Mouse (Mus musculus) kidney, adult 9 months (tissue): ENCODE results near the gene Glp2r.

Experiments used
- DNase-seq: peaks from one replicate; pipeline ENCODE4 v3.0.0; 2022

Glp2r gene

DNA sequence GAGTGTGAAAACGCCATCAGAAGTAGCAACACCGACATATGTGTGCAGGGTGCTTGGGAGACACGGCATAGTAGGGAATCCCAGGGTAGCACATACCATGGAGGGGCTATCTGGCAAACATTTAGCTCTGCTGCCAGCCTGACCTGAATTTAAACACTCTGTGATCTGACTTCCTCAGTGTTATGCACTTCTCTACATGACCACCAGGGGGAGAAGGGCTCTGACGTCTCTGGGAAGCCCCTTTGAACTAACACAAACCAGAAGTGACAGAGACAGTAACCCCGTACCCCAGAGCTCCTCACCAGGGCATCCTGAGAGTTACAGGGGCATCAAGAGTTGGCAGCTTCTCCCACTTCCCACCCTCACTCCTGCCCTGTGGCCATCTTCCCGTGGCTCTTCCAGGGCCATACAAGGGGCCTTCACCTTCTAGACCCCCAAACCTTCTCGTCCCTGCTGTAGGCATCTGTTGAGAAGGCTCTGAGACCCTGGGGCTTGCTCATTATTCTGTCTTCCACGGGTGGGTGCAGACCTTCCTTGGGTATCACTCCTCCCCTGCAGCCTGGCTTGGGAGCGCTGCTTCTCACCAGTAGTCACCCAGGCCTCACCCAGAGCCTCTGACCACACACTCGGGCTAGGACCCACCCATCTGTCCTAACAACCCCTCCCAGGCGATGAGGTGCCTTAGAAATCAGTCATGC lies 113.1 kb downstream of the Glp2r start:
- DNase-seq: peak; percentile 39

DNA sequence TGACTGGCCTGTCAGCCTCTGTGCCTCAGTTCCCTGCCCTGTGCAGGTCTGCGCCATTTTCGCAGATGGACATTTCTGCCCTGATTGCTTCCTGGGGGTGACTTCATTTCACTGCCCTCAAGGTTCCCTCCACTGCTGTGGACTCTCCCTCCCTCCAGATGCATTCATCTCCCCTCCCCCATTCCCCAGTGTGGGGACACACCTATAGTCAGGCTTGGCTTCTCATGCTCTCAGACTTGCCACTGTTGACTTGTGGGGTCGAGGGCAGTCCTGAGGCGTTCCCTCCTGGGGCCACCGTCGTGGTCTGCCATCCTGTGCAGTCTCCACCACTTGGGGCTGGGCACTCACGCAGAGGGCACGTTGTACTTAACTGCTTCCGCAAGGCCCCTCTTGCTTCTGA lies 114.1 kb downstream of the Glp2r start:
- no peak for DNase-seq

DNA sequence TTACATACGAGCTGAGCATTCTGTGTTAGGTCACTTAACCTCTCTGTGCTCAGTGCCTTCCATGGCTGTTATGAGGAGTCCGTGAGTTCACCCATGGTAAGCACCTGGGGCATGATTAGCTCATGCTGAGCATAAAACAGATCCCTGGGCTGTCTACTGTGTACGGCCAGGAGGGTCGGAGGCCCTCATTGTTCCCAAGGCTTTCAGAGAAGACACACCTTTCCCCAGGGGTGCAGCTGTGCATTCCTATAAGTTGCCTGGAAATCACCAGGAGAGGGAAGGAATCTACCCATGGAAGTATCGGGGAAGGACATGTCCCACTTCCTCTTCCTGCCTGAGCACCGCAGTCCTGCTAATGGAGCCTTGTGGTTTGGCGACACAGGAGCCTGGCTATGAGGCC lies 114.6 kb downstream of the Glp2r start:
- DNase-seq: no peak

DNA sequence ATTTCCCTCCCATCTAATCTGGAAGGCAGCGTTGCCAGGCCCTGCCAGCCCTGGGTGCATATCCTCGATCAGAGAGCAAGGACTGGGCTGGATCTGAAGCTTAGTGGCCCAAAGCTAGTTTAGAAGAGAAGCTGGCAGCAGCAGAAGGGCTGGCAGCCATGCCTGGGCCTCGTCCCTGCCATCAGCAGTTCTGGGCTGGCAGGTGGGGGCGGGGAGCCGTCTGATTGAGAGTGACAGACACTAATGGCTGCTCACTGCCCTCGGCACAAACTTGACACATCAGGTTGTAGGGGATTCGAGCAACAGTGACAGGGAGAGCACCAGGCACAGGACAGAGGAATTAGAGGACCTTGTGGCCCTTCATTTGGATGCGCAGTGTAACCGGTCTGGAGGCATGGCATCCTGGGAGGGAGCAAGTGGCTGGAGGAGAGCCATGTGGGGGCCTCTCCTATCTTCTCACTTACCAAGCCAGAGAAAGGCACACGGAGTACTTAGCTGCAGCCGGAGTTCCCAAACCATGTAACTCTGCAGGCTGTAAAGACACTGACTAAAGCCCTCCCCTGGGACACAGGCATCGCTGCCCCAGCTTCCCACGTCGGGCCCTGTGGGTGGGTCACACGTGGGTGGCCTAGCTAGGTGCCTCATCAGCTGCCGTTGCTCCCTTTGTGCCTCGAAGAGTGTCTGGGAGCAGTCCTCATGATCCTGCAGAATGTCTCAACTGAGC lies 115.6 kb downstream of the Glp2r start:
- DNase-seq: no peak

DNA sequence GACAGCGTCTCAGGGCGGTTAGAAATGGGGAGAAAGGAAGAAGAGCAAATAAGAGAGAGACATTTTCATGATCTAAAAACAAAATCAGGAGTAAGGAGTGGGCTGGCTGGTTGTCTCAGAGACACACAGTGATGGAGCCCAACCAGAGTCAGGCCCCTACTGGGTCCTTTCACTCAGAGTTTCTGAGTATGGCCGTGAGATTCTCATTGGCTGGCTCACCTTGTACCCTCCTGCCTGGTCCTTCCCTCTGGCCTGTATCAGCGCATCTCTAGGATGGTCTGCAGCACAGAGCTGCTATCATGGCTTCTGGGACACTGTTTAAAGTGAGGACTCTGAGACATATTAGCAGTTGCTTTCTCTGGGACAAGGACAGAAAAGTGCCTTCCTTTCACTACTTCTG lies 116.4 kb downstream of the Glp2r start:
- no peak for DNase-seq

DNA sequence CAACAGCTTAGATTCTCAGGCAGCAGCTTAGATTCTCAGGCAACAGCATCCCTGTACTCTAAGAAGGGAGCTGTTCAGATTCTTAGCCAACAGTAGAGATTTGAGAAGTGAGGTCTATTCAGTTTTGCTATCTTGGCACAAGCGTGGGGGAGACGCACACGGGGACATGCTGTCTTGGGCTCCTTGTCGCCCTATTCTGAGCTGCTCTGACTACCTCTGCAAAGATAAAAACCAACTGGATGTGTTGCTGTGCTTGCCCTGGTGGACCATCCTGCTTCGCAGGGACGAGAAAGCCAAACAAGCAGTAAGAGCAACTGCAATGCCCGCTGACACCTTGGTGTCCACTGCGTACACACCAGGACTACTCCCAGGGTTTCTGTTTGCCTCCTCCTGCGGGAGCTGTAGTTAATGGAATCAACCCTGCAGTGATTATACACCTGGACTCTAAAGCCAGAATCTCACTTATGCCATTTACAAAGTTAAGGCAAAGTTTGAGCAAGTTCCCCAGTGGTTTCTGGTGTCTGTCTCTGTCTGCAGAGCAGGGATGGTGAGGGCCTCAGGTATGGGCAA lies 117.3 kb downstream of the Glp2r start:
- no peak for DNase-seq

DNA sequence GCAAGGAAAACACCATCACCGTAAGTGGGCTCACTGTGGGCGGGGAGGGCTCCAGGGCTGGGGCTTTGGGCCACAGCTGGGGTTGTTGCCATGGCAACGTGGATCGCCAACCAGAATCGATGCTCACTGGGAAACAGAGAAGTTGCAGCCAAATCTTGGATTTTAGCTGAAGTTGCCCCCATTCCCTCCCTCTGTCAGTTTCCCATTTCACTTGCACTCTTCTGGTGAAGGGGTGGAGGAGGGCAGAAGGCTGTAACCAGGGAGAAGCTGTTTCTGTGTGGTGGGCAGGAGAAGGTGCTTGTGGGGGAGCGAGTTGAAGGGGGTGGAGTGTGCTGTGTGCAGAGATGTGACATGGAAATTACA lies 118.1 kb downstream of the Glp2r start:
- no peak for DNase-seq

DNA sequence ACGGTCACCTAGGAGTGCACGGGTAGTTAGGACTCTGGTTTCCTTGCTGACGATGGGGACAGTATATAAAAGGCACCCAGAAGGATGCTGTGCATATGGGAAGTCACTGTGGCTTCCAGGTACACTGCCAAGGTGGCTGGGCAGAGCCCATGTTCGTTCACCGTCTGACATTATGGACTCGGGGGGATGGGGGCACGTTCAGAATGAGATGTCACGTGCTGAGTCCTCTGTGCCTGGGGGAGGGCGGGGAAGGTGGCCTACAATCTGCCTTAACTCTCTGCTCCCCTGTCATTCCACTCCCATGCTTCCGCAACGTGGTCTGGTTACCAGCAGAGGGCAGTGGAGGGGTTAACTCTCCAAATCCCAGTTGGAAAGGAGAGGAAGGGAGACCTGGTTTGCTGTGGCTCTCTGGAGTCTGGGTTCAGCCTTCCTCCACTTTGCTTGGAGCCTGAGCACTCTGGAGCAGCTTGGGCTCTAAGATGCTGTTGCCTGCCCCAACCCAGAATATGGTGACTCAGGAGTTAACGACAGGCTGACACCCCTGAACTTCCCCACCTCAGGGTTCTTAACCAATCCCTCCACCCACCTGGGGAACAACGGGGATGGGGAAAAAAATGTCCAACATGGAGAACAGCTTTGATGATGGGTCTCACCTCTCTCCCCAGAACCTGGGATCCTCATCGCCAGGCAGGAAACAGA lies 118.6 kb downstream of the Glp2r start:
- no peak for DNase-seq

DNA sequence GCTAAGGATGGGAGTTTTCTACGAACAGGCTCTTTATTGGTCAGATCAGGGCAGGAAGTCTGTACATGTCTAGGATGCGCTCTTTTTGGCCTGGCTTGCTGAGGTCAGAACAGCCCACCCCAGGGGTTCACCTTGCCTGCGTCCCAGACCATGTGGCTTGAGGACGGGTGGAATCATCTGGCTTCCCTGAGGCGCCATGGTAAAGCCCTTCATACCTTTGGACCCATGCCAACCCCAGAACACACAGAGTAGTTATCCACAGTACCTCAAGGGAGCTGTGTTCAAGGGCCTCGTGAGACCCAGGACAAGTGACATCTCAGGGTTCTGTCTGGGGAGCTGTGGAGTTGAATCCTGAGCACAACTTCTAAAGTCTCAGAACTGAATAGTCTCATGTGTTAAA lies 119.2 kb downstream of the Glp2r start:
- no peak for DNase-seq

DNA sequence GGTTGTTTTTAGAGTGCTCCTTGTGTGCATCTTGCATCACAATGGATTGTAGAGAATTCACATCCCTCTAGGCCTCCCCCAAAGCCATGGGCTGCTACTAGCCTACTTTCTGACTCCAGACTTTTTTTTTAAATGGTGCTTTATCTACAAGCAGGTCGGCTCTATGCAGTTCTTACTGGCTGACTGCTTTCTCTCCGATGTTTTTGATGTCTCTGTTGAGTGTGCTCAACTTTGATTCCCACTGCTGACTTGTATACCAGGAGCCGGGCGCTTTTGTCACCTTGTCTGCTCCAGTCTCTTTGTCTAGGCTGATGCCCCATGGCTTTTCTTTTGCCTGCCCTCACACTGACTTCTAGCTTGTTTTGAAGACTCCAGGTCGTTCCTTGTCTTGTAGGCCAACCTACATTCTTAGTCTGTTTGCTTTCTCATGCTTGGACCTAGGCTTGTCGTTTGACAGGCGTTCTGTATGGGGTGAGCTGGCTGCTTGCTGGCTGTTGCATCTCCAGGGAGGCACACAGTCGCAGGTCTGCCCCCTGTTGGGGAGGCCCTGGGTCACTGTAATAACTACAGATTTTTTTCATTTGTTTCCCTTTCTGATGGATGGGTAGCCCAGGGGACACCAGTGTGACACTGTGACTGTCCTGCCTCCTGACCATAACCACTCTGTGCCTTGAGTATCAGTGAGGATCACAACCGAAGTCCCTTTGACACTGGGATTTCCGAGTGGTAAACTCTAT lies 120.8 kb downstream of the Glp2r start:
- DNase-seq: no peak

DNA sequence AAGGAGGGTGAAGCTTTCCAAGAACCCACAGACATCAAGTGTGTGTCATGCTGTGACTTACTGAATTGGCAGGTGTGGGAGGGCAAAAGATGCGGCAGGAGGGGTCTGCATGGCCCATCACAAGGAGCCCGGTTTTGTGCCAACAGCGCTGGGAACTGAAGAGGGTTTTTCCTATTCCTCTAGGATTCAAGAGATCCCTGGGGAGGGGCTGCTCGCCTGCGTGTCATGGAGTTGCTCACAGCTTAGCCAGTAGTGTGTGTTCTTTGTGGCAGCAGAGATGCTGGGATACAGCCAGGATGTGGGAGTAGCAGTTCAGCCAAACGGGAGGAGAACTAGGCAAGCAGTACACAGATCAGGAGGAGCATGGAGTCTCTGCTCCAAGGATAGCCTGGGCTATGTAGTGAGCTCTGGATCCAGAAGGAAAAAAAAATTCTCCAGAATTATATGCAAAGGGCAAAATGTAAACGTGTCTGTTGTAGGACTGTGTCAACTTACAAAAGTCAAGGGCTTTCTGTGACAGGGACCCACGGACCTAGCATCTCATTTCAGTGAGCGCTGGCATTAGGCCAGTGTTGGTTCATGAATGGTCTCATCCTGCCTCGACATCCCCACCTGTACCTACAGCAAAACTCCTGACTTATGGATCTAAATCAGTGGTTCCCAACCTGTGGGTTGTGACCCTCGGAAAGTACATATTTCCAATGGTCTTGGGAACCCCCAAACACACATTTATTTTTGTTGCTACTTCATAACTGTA lies 122.1 kb downstream of the Glp2r start:
- DNase-seq: no peak

DNA sequence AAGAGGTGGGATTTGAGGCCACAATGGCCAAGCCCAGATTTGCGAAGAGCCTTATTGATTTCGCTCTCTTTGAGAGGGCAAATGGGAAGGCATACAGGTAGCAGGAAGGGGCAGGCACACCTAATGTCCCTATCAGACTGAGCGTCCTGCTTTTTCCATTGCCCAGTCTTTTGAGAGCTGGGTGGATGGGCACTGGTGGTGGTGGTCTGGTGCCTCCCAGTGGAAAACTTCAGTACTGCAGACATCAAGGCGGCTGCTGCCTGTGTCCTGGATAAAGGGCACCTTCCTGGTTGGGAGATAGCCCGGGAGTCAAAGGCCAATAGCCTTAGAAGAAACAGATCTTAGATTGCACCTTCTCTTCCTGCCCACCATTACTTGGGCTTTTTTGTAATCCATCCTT lies 123.2 kb downstream of the Glp2r start:
- peak; percentile 87 for DNase-seq

DNA sequence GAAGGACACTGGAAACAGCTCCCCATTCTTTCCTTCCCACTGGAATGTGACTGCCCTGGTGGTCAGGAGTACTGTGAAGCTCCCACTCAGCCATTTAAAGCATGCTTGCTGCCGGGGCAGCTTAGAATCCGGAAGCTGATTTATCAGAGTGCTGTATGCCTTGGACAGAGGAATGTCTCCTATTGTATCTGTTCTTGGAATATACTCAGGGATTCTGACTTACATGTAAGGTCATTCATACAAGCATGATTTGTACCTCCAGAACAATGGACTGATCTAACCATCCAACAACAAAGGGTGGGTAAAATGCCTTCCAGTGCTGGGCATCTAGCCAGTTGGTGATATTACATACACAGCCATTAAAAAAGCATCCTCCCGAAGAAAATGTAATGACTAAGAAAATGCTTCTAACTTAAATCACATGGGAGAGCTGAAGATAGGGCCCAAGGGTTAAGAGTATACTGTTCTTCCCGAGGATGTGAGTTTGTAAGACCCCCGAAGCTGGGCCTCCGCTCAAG lies 126.3 kb downstream of the Glp2r start:
- DNase-seq: peak; percentile 4

DNA sequence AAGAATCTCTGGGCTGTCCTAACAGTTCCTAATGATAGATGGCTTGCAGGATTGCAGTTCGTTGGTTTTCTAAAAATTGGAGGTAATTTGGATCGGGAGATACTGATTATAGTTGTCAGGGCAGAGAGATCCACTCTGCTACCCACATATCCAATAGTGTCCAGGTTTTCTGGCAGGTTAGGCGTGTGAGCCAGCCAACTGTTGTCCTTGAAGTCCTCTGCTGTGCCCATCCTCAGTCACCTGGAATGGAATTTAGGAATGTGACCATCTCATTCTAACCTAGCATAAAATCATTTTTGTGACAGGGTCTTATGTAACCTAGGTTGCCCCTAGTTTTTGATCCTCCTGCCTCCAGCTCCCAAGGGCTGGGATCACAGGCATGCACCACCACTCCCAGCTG lies 127.5 kb downstream of the Glp2r start:
- DNase-seq: no peak

DNA sequence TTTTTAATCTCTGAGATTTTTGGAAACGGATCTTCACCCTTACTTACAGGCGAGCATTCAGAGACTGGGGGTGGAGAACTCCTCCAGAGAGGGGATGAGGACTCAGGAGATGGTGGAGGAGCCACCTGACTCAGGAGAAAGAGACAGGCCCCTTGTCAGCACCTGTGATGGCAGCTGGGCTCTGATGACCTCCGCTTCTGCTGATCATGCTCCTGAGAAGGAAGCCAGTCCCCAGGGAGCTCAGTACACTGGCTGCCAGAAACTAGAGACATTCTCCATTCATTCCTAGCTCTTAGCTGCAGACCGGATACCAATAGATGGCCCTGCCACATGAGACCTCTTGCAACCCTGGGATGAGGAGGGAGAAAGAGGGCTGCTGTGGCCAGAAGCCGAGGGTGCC lies 128.1 kb downstream of the Glp2r start:
- no peak for DNase-seq

DNA sequence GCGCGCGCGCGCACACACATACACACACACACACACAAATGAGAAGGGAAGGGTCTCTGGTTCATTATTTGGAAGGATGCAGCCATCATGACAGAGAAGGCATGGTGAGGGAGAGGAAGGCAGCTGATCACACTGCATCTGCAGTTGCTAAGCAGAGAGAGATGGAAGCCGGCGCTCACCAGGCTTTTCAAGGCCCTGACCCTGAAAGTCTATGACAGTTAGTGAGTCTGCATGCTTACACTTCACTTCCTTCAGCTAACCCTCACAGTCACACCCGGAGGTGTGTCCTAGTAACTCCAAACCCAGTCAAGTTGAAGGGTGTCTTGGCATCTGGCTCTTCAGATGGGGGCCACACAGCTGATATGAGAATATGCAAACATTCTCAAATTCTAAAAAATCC lies 128.5 kb downstream of the Glp2r start:
- no peak for DNase-seq

DNA sequence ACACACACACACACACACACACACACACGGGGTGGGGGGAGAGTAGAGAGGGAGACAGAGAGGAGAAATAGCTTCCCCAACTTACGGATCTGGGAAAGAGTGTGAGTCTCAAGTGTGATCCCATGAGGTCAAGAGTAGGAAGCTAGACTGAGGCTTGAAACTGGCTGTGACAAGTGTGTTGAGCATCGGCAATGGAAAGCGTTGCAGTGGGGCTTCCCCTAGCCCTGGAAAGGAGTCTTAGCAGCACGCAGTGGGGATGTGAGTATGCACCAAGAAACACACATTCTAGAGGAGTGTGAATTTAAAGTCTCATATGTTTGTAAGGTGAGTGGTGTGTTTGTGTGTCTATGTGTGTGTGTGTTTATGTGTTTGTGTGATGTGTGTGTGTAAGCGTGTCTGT lies 130.7 kb downstream of the Glp2r start:
- DNase-seq: no peak

DNA sequence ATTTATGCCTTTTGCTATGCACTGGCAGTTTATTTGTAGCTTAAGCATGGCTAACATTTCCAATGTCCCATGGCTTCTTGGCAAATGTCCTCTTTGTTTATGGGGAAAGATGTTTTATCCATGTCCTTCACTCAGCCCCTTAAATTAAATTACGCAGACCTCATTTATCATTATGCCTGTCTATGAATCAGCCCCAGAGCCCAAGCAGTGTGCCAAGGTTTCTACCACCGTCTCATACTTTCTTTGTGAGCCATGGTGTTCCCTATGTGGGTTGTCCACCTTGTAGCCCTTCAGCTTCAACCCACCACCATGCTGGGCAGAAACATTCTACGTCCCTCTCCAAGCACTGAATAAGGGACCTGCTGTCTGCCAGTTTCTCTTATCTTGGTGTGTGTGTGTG lies 132.6 kb downstream of the Glp2r start:
- no peak for DNase-seq

DNA sequence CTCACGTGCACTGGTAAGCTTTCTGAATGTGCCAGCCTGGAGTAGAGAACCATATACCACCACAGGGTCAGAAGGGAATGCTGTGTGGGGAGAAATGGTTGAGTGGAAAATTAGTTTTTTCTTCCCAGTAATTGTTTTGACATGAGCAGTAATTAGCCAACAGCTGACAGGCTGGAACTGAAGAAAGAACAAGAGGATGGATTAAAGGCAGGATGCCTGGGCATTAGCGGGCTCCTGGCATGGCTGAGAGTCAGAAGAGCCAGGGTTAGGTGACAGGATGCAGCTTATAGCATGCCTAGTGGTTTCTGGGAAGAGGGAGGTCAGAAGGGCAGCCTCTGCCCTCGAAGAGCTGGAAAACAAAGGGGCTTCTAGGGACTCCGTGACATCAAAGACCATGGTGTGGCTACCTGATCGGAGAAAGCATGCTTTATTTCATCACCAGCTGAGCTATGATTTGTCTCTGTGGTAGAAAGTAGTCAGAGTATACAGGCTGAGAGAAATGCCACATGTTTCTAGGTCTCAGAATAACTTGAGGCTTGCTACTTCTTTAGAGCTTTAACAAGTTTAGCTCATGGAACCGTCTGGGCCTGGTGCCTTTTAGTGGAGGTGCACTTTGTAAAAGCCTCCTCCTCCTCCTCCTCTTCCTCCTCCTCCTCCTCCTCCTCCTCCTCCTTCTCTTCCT lies 133.9 kb downstream of the Glp2r start:
- DNase-seq: no peak

DNA sequence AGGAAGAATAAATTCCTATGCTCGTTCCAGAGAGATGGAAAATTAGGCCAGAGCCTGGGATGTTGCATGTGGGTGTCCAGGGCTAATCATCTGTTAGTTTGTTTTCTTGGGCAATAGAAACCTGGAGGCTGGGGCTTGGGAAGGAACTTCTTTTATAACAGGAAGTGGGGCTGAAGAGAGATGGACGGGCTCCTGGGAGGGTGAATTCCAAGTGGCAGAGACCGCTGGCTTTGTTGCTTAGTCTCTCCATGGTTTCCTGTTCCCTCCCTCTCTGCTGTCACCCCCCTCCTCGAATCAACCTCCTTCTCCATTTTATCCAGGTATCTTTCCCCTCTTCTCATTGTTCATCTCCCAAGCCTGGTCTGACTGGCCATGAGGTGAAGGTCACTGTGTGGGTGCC lies 134.8 kb downstream of the Glp2r start:
- no peak for DNase-seq

DNA sequence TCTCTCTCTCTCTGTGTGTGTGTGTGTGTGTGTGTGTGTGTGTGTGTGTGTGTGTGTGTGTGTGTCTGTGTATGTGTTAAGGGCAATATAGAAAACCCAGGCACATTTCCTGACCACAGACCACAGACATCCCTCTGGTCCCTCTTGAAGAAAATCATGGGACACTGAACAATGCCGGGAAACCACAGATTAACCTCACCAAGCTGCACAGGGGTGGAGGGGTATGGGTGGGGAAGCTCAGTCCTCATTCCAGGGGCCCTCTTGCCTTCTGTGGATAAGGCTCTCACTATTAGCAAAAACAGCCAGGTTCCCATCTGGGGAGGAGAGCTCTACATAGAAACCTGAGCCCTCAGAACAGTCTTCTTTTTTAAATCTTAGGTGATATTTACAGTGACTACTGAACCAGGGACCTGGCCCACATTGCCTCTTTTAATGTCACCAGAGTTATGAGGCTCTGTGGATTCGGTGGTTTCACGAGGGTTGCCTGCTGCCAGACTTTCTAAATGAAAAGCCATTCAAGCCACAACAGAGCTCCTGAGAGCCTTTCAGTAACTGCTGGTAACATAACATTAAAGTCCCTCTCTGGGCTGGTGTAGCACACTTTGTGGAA lies 137.2 kb downstream of the Glp2r start:
- no peak for DNase-seq
